Mouse (Mus musculus): ENCODE measurements around the gene Prkar1b. TPM values are rescaled to one million over a fixed set of nuclear protein-coding genes. Genes with fewer than 3 reads are reported as not detected.
A peak's percentile ranks its signal among the peaks of the same experiment; 100 is the strongest.

Gene Prkar1b
- total RNA-seq, 2 experiments from 2014 or later, result 738 to 861 TPM

GRCm38 (mm10) chr5:138994108-138994785, 155.6 kb downstream of the Prkar1b start:
- peak in 1 of 2 experiments; percentile 45 for DNase-seq (ENCODE audit: low spot score in 2 of 2)
- intact Hi-C loops (cut with DNase I), result loop anchor here (5.0 to 10.0 kb wide), 3 partner anchors 91 to 141 kb away; no protein-coding TSS in a partner anchor

GRCm38 (mm10) chr5:138993371-138994107, 156.3 kb downstream of the Prkar1b start:
- no peak for DNase-seq (ENCODE audit: low spot score in 2 of 2)
- intact Hi-C loops (cut with DNase I), result loop anchor here (5.0 to 10.0 kb wide), 3 partner anchors 91 to 141 kb away; no protein-coding TSS in a partner anchor

DNA sequence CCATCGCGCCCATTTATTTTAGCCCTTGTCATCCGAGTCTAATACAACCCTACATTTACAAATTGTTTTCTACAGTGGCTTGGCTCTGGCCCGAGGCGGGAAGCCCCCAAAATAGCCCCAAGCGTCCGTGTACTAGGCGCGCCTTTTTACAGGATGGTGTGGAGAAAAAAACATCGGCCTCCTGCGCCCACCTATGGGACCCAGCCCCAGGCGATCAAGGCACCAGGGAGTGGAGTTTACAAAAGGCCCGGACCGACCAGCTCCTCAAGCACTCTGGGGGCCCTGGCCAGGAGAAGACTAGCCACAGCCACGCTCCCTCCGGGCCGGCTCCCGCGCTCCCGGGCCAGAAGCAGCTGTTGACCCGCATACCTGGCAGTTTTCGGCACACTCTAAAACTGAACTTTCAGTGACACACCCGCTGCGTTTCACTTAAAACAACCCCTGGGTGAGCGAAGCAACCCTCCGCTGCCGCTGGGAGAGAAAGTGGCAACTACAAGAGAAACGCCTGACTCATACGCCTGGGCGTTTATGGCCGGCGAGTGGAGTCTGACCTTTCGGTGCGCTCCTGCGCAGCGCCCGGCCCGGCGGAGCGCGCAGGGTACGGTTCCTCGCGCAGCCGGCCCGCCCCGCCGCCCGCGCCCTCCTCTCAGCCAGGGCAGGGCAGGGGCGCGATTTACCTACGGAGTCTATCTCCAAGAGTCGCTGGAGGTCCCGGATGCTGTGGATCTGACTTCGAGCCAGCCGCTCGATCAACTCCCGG, 157.0 kb downstream of the Prkar1b start:
- intact Hi-C loops (cut with DNase I), result loop anchor here (5.0 to 10.0 kb wide), 3 partner anchors 90 to 142 kb away; no protein-coding TSS in a partner anchor
- no peak for DNase-seq (ENCODE audit: low spot score in 2 of 2)

DNA sequence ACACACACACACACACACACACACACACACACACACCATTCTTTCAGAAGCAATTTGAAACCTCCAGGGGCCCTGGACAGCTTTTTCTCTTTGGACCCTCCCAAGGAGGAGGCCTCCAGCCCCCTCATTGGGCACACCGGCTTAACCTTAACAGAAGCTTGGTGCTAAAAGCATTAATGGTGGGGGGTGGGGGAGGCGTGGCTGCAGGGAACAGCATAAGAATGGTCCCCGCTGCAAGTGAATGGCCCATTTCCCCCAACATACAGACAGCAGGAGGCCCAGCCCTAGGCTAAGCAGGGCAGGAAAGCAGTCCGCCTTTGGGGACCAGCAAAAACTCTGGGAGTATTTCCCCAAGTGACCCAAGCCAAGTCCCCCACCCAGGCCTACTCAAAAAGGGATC, 158.1 kb downstream of the Prkar1b start:
- no peak for DNase-seq (ENCODE audit: low spot score in 2 of 2)
- intact Hi-C loops (cut with DNase I), result loop anchor here (5.0 to 10.0 kb wide), 3 partner anchors 89 to 143 kb away; no protein-coding TSS in a partner anchor

- DNase-seq (ENCODE audit: low spot score in 2 of 2), result no peak
- intact Hi-C loops (cut with DNase I), result loop anchor here (5.0 to 10.0 kb wide), 3 partner anchors 89 to 144 kb away; no protein-coding TSS in a partner anchor
Observed at GRCm38 (mm10) chr5:138990659-138991380, 159.0 kb downstream of the Prkar1b start.

DNA sequence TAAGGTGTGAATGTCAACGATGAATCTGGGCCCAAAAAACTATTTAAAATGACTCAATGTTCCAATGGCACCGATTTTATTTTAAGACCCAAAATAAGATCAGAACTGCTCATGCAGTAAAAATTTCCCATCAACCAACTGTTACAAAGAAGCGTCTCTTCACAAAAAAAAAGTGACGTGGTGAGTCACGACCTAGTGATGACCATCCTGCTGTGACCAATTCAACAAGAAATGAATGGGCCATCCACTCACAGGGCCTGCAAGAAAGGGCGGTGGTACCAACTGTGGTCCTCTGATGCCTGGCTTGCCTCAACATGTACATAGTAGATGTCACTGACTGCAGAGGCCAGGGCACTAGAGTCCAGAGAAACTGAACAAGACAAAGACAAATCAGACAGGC, 160.2 kb downstream of the Prkar1b start:
- intact Hi-C loops (cut with DNase I), result no loop called here
- no peak for DNase-seq (ENCODE audit: low spot score in 2 of 2)

GRCm38 (mm10) chr5:138988764-138989163, 161.0 kb downstream of the Prkar1b start:
- intact Hi-C loops (cut with DNase I), result no loop called here
- no peak for DNase-seq (ENCODE audit: low spot score in 2 of 2)

DNA sequence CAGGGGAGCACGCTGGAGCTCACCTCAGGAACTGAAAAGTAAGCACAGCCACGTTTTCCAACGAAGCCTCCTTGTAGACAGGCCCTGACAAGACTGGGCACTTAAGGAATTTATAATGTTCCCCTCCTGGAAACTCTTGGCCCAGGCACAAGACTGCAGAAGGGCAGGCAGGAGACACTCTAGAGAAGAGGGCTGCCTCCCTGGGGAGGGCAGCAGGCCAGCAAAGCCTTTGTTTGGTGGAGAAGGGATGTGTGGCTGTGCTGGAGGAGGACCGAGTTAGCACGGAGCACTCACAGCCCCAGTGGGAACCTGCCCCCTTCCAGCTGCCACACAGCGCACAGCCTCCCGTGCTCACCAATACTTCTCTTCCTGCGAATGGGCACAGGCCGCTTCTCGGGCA, 161.8 kb downstream of the Prkar1b start:
- intact Hi-C loops (cut with DNase I), result no loop called here
- no peak for DNase-seq (ENCODE audit: low spot score in 2 of 2)

DNA sequence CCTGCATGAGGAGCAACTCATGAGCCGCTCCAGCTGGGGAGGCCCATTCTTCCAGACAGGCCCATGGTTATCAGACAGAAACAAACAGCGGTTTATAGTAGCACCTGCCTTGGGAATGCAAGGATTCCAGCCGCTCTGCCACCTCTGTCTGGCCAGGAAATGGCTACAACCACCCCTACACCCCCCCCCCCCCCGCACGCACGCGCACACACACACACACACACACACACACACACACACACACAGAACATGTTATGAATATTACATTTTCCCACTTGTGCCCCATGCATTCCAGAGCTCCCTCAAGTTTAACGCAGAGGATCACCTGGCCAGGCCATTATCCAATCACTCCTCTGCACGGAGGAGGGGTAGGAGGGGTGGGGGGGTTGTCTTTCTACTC, 167.9 kb downstream of the Prkar1b start:
- DNase-seq (ENCODE audit: low spot score in 2 of 2), result no peak
- intact Hi-C loops (cut with DNase I), result no loop called here

DNA sequence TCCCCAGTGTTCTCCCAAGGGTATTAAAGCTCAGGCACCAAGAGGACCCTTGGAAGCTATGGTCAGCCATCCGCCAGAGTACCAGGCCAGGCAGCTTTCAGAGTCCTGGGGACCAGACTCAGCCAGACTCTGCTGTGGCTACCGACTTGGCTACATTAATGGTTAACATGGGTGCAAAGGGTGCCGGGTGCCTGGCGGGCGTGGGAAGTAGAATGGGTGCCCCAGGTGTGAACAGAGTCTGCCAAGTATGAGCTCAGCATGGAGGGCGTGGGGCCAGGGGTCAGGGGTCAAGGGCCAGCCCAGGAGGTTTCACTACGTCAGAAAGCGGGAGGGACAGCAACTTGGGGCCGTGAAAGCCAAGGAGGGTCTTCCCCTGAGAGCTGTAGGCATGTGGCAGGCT, 169.2 kb downstream of the Prkar1b start:
- intact Hi-C loops (cut with DNase I), result no loop called here
- DNase-seq (ENCODE audit: low spot score in 2 of 2), result no peak

DNA sequence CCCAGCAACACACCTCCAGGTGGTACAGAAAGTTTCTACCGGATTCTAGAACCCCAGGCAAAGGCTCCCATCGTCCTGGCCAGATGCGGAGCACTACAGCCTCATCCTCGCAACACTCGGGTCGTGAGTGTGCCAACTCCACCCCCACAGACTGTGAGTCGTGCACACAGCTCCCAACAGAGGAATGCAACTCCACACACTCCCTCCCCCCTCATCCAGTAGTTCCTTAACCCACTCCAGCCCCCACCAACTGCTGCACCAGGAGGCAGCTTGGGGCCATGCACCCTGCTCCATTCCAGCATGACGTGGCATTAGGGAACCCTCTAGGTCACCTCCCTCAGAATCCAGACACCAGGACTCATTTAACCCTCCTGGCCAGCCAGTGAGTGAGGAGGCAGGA, 170.0 kb downstream of the Prkar1b start:
- peak; percentile 41 to 47 for DNase-seq (ENCODE audit: low spot score in 2 of 2)
- intact Hi-C loops (cut with DNase I), result no loop called here

DNA sequence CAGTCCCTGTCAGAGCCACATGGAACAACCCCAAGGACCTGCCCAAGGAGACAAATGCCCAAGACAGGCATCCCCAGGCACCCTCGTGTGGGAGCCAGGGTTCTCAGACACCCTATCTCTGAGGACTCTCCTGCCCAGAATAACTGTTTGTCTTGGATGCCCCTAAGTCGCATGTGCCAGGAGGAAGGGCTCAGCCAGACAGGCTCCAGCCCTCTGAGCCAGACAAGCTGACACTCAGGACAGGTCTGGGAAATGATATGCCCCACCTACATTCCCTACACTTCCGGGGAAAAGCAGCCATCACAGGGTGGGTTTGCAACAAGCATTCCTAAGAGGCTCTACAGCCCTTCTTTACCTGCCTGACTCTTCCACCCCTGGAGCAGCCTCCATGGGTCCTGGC, 172.0 kb downstream of the Prkar1b start:
- DNase-seq (ENCODE audit: low spot score in 2 of 2), result no peak
- intact Hi-C loops (cut with DNase I), result no loop called here

DNA sequence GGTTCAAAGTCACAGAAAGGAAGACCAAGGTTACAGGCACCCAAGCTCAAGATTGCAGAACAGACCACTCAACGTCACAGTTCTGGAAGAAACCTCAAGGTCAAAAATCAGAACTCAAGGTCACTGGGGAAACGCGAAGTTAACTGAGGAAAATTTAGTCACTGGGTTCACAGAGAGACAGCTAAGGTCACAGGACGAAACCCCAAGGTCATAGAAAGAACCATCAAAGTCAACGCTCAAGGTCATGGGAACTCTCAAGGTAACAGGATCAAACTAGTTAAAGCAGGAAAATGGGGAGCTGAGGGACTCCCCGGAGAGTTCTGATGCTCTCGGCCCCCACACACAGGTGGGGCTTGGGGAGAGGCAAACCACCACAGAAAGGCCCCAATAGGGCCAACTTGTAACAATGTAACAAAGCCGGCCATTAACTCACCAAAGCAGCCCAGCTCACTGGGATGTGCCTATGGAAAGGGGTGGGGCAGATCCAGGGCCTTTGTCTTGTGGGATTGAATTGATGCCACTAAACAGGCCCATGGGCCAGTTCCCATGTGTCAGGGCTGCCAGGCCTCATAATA, 174.8 kb downstream of the Prkar1b start:
- intact Hi-C loops (cut with DNase I), result no loop called here
- no peak for DNase-seq (ENCODE audit: low spot score in 2 of 2)

DNA sequence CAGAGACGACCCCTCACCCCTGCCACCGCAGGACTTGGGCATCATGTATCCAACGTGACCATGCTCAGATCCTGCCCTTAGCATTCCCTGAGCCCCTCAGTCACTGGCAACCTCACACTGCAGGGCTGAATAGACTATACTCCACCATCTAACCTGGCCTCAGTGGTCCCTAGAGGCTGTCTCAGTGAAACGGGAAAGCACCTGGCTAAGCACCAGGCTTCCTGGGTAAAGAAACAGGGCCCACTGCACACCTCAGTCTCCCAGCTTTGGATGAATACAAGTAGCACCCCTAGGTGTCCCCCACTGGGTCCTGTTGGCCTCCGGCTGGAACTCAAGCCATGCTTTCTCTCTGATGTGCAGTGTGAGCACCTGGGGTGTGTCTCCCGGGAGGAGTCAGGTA, 176.3 kb downstream of the Prkar1b start:
- DNase-seq (ENCODE audit: low spot score in 2 of 2), result no peak
- intact Hi-C loops (cut with DNase I), result no loop called here

DNA sequence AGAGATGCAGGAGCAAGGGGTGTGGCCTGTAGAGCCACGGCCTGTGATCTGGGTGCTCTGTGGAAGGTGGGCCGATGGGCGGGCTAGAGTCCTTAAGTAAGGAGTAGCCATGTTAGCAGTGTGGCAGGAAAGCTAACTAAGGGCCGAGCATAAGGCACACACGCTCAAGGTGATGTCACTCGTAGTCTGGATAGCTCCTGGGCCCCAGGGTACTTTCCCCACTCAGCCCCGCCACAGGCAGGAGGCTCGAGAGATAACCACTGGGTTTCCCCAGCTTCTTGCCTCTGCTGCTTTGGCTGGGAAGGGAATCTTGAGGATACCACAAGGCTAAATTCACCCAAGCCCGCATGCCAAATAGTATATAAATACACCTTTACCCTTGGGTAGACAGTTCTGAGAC, 178.4 kb downstream of the Prkar1b start:
- no peak for DNase-seq (ENCODE audit: low spot score in 2 of 2)
- intact Hi-C loops (cut with DNase I), result no loop called here

GRCm38 (mm10) chr5:138970056-138970490, 179.7 kb downstream of the Prkar1b start:
- DNase-seq (ENCODE audit: low spot score in 2 of 2), result no peak
- intact Hi-C loops (cut with DNase I), result no loop called here
